Mouse (Mus musculus): ENCODE measurements at regions not wholly inside any gene's neighbourhood (a gene's known extent, or its start where the extent isn't known, plus 50 kb on each side); places are given as distances from the start of the nearest gene placed in this dataset.

GRCm38 (mm10) chr10:30470831-30471230 is 129.7 kb downstream of the Trmt11 start:
- 77% methylated on average over 3 of the region's 3 CpGs for WGBS
- no peak overlapping the region for H3K9ac ChIP-seq (ENCODE audit: low read length)
- no peak overlapping the region for H3K27ac ChIP-seq (replicated peaks; ENCODE audit: low read depth, low read length)
- no peaks in the 10 kb centered on the region for H3K4me1 ChIP-seq (ENCODE audit: control insufficient read depth, insufficient read depth, low read length)
- no peak for ATAC-seq (ENCODE audit: insufficient number of reproducible peaks, low FRiP score, low TSS enrichment, low read depth)
- H3K9me3 ChIP-seq (ENCODE audit: control insufficient read depth, low read length) = no peaks in the 10 kb centered on the region
- DNase-seq (ENCODE audit: low spot score) = no peak
- no peaks in the 10 kb centered on the region for H3K27me3 ChIP-seq (ENCODE audit: control insufficient read depth, insufficient read depth, low read length)
- H3K4me2 ChIP-seq (ENCODE audit: low read depth, severe bottlenecking) = no peak overlapping the region
- H3K36me3 ChIP-seq (ENCODE audit: control insufficient read depth, insufficient read depth, low read length) = no peaks in the 10 kb centered on the region
- no peak overlapping the region for H3K4me3 ChIP-seq (ENCODE audit: low read depth, low read length)

- no peak overlapping the region for H3K9ac ChIP-seq (ENCODE audit: low read length)
- DNase-seq (ENCODE audit: low spot score) = no peak
- H3K4me2 ChIP-seq (ENCODE audit: low read depth, severe bottlenecking) = no peak overlapping the region
- no peak for ATAC-seq (ENCODE audit: insufficient number of reproducible peaks, low FRiP score, low TSS enrichment, low read depth)
- no peak overlapping the region for H3K4me3 ChIP-seq (ENCODE audit: low read depth, low read length)
- H3K27ac ChIP-seq (replicated peaks; ENCODE audit: low read depth, low read length) = no peak overlapping the region
- 75% methylated on average over 4 of the region's 4 CpGs for WGBS
- H3K9me3 ChIP-seq (ENCODE audit: control insufficient read depth, low read length) = no peaks in the 10 kb centered on the region
- H3K4me1 ChIP-seq (ENCODE audit: control insufficient read depth, insufficient read depth, low read length) = no peaks in the 10 kb centered on the region
- H3K36me3 ChIP-seq (ENCODE audit: control insufficient read depth, insufficient read depth, low read length) = no peaks in the 10 kb centered on the region
- H3K27me3 ChIP-seq (ENCODE audit: control insufficient read depth, insufficient read depth, low read length) = no peaks in the 10 kb centered on the region
These were observed 149.9 kb downstream of the Trmt11 start for GRCm38 (mm10) chr10:30450616-30451015.

- no peaks in the 10 kb centered on the region for H3K4me1 ChIP-seq (ENCODE audit: control insufficient read depth, insufficient read depth, low read length)
- no peak overlapping the region for H3K27ac ChIP-seq (replicated peaks; ENCODE audit: low read depth, low read length)
- 89% methylated on average over 2 of the region's 2 CpGs for WGBS
- H3K9me3 ChIP-seq (ENCODE audit: control insufficient read depth, low read length) = no peaks in the 10 kb centered on the region
- H3K9ac ChIP-seq (ENCODE audit: low read length) = no peak overlapping the region
- no peaks in the 10 kb centered on the region for H3K27me3 ChIP-seq (ENCODE audit: control insufficient read depth, insufficient read depth, low read length)
- no peaks in the 10 kb centered on the region for H3K36me3 ChIP-seq (ENCODE audit: control insufficient read depth, insufficient read depth, low read length)
- ATAC-seq (ENCODE audit: insufficient number of reproducible peaks, low FRiP score, low TSS enrichment, low read depth) (no peak), DNase-seq (ENCODE audit: low spot score) (no peak)
- no peak overlapping the region for H3K4me3 ChIP-seq (ENCODE audit: low read depth, low read length)
- no peak overlapping the region for H3K4me2 ChIP-seq (ENCODE audit: low read depth, severe bottlenecking)
These were observed 153.5 kb downstream of the Trmt11 start for GRCm38 (mm10) chr10:30447057-30447456.

- no peak overlapping the region for H3K9ac ChIP-seq (ENCODE audit: low read length)
- no peak overlapping the region for H3K4me2 ChIP-seq (ENCODE audit: low read depth, severe bottlenecking)
- H3K27ac ChIP-seq (replicated peaks; ENCODE audit: low read depth, low read length) = no peak overlapping the region
- WGBS = 92% methylated on average over 1 of the region's 1 CpGs
- ATAC-seq (ENCODE audit: insufficient number of reproducible peaks, low FRiP score, low TSS enrichment, low read depth) (no peak), DNase-seq (ENCODE audit: low spot score) (no peak)
- no peak overlapping the region for H3K4me3 ChIP-seq (ENCODE audit: low read depth, low read length)
- H3K9me3 ChIP-seq (ENCODE audit: control insufficient read depth, low read length) = no peaks in the 10 kb centered on the region
- H3K4me1 ChIP-seq (ENCODE audit: control insufficient read depth, insufficient read depth, low read length) = no peaks in the 10 kb centered on the region
- H3K36me3 ChIP-seq (ENCODE audit: control insufficient read depth, insufficient read depth, low read length) = no peaks in the 10 kb centered on the region
- H3K27me3 ChIP-seq (ENCODE audit: control insufficient read depth, insufficient read depth, low read length) = no peaks in the 10 kb centered on the region
These were observed 154.0 kb downstream of the Trmt11 start for GRCm38 (mm10) chr10:30446572-30446971.

GRCm38 (mm10) chr10:30439802-30440201 is 160.7 kb downstream of the Trmt11 start:
- DNase-seq (ENCODE audit: low spot score) = no peak
- no peak overlapping the region for H3K9ac ChIP-seq (ENCODE audit: low read length)
- no peaks in the 10 kb centered on the region for H3K4me1 ChIP-seq (ENCODE audit: control insufficient read depth, insufficient read depth, low read length)
- no peaks in the 10 kb centered on the region for H3K9me3 ChIP-seq (ENCODE audit: control insufficient read depth, low read length)
- no peak overlapping the region for H3K4me2 ChIP-seq (ENCODE audit: low read depth, severe bottlenecking)
- H3K27ac ChIP-seq (replicated peaks; ENCODE audit: low read depth, low read length) = no peak overlapping the region
- no peak overlapping the region for H3K4me3 ChIP-seq (ENCODE audit: low read depth, low read length)
- no peaks in the 10 kb centered on the region for H3K27me3 ChIP-seq (ENCODE audit: control insufficient read depth, insufficient read depth, low read length)
- H3K36me3 ChIP-seq (ENCODE audit: control insufficient read depth, insufficient read depth, low read length) = no peaks in the 10 kb centered on the region
- WGBS = 54% methylated on average over 2 of the region's 2 CpGs
- no peak for ATAC-seq (ENCODE audit: insufficient number of reproducible peaks, low FRiP score, low TSS enrichment, low read depth)

GRCm38 (mm10) chr10:30426420-30426923 is 174.1 kb downstream of the Trmt11 start:
- no peak overlapping the region for H3K27ac ChIP-seq (replicated peaks; ENCODE audit: low read depth, low read length)
- H3K4me1 ChIP-seq (ENCODE audit: control insufficient read depth, insufficient read depth, low read length) = no peaks in the 10 kb centered on the region
- H3K36me3 ChIP-seq (ENCODE audit: control insufficient read depth, insufficient read depth, low read length) = no peaks in the 10 kb centered on the region
- H3K27me3 ChIP-seq (ENCODE audit: control insufficient read depth, insufficient read depth, low read length) = no peaks in the 10 kb centered on the region
- no peaks in the 10 kb centered on the region for H3K9me3 ChIP-seq (ENCODE audit: control insufficient read depth, low read length)
- no peak overlapping the region for H3K4me3 ChIP-seq (ENCODE audit: low read depth, low read length)
- 94% methylated on average over 4 of the region's 4 CpGs for WGBS
- DNase-seq (ENCODE audit: low spot score) = no peak
- H3K4me2 ChIP-seq (ENCODE audit: low read depth, severe bottlenecking) = no peak overlapping the region
- no peak overlapping the region for H3K9ac ChIP-seq (ENCODE audit: low read length)
- no peak for ATAC-seq (ENCODE audit: insufficient number of reproducible peaks, low FRiP score, low TSS enrichment, low read depth)

GRCm38 (mm10) chr10:30419391-30420043 is 181.0 kb downstream of the Trmt11 start:
- Histone ChIP-seq H3K36me3 (ENCODE audit: control insufficient read depth, insufficient read depth, low read length) (no peaks in the 10 kb centered on the region), H3K4me3 (ENCODE audit: low read depth, low read length) (no peak overlapping the region), H3K4me2 (ENCODE audit: low read depth, severe bottlenecking) (no peak overlapping the region), H3K27me3 (ENCODE audit: control insufficient read depth, insufficient read depth, low read length) (no peaks in the 10 kb centered on the region), H3K4me1 (ENCODE audit: control insufficient read depth, insufficient read depth, low read length) (no peaks in the 10 kb centered on the region), H3K9me3 (ENCODE audit: control insufficient read depth, low read length) (no peaks in the 10 kb centered on the region), H3K9ac (ENCODE audit: low read length) (no peak overlapping the region), H3K27ac (replicated peaks; ENCODE audit: low read depth, low read length) (no peak overlapping the region)
- DNase-seq (ENCODE audit: low spot score) (no peak), ATAC-seq (ENCODE audit: insufficient number of reproducible peaks, low FRiP score, low TSS enrichment, low read depth) (no peak)
- WGBS = 54% methylated on average over 6 of the region's 6 CpGs

- no peak overlapping the region for H3K27ac ChIP-seq (replicated peaks; ENCODE audit: low read depth, low read length)
- ATAC-seq (ENCODE audit: insufficient number of reproducible peaks, low FRiP score, low TSS enrichment, low read depth) (no peak), DNase-seq (ENCODE audit: low spot score) (no peak)
- no peaks in the 10 kb centered on the region for H3K36me3 ChIP-seq (ENCODE audit: control insufficient read depth, insufficient read depth, low read length)
- no peak overlapping the region for H3K4me2 ChIP-seq (ENCODE audit: low read depth, severe bottlenecking)
- H3K9ac ChIP-seq (ENCODE audit: low read length) = no peak overlapping the region
- H3K9me3 ChIP-seq (ENCODE audit: control insufficient read depth, low read length) = no peaks in the 10 kb centered on the region
- no peak overlapping the region for H3K4me3 ChIP-seq (ENCODE audit: low read depth, low read length)
- no peaks in the 10 kb centered on the region for H3K27me3 ChIP-seq (ENCODE audit: control insufficient read depth, insufficient read depth, low read length)
- H3K4me1 ChIP-seq (ENCODE audit: control insufficient read depth, insufficient read depth, low read length) = no peaks in the 10 kb centered on the region
- WGBS = 87% methylated on average over 3 of the region's 3 CpGs
These were observed 184.2 kb downstream of the Trmt11 start for GRCm38 (mm10) chr10:30416314-30416713.

GRCm38 (mm10) chr10:30411736-30412135 is 188.8 kb downstream of the Trmt11 start:
- H3K27me3 ChIP-seq (ENCODE audit: control insufficient read depth, insufficient read depth, low read length) = no peaks in the 10 kb centered on the region
- ATAC-seq (ENCODE audit: insufficient number of reproducible peaks, low FRiP score, low TSS enrichment, low read depth) (no peak), DNase-seq (ENCODE audit: low spot score) (no peak)
- no peaks in the 10 kb centered on the region for H3K4me1 ChIP-seq (ENCODE audit: control insufficient read depth, insufficient read depth, low read length)
- H3K27ac ChIP-seq (replicated peaks; ENCODE audit: low read depth, low read length) = no peak overlapping the region
- H3K9ac ChIP-seq (ENCODE audit: low read length) = no peak overlapping the region
- H3K36me3 ChIP-seq (ENCODE audit: control insufficient read depth, insufficient read depth, low read length) = no peaks in the 10 kb centered on the region
- no peak overlapping the region for H3K4me2 ChIP-seq (ENCODE audit: low read depth, severe bottlenecking)
- no peak overlapping the region for H3K4me3 ChIP-seq (ENCODE audit: low read depth, low read length)
- no peaks in the 10 kb centered on the region for H3K9me3 ChIP-seq (ENCODE audit: control insufficient read depth, low read length)

Data from limb, embryonic 11.5 days (tissue).